Mouse (Mus musculus) cerebellum, adult 11 months (tissue): ENCODE results near the gene Wdr47.
A peak's percentile ranks its signal among the peaks of the same experiment; 100 is the strongest.
"Not testable (repeated sequence)": the region's sequence is repeated elsewhere in the genome, so short reads cannot be mapped to it uniquely, and the experiment has no call there.

Experiments
- DNase-seq: peaks from one replicate; pipeline ENCODE4 v3.0.0; 2022

Gene Wdr47

DNA sequence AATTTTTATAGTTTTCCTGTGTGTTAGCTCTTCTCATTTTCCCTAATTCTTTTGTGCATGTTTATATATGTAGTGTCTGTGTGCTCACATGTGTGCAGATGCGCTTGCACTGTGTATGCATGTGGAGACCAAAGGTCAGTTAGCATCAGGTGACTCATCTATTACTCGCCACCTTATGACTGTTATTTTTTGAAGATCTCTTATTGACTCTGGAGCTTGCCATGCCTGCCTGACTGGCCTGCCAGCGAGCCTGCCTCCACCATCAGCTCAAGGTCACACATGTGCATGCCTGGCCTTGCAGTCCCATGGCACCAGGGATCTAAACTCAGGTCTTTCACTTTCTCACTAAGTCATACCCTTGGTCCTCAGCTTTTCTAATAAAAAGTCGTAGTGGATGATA is 49.9 kb downstream of the Wdr47 start:
- no peak for DNase-seq

DNA sequence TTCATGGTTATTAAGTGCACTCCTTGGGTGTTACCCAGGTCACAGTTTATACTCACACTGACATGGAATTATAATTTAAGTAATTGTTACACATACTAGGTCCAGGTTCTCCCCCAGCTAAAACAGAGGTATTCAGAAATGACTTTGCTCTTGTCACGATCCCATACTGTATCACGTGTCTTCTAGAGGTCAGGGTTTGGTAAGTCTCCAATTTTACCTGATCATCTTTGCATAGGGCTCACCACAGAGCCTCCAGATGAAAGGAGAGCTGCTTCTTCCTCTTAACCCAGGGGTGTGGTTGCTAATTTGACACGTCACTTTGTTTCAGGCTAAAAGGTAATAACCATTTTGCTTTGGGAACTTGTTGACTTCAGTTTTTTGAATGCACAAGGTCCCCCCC is 53.8 kb downstream of the Wdr47 start:
- no peak for DNase-seq

DNA sequence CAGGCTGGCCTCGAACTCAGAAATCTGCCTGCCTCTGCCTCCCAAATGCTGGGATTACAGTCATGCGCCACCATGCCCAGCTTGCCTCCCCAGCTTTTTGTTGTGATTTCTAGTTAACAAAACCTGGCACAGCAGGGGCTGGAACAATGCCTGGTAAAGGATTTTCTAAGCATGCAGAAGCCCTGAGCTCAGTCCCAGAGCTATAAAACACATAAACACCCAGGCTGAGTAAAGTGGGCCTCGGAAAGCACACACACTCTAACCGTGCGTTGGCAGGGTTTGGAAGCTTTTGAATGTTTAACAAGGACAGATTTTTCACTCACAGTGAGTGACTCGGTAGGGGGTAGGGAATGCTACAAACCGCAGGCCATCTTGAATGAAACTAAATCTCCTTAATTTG is 55.0 kb downstream of the Wdr47 start:
- DNase-seq: no peak

DNA sequence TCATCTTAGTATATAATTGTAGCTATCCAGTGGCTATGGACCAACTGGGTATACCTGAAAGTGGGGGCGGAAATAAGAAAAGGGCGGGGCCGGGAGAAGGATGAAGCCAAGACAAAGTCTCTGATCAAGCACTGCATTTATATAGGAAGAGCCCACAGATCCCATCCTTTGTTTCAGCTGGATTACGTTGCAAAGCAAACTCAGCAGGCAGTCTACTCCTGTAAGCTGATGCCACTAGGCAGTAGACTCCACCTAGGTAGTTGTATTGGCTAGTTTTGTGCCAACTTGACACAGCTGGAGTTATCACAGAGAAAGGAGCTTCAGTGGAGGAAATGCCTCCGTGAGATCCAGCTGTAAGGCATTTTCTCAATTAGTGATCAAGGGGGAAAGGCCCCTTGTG is 56.6 kb downstream of the Wdr47 start:
- DNase-seq: not testable (repeated sequence)

DNA sequence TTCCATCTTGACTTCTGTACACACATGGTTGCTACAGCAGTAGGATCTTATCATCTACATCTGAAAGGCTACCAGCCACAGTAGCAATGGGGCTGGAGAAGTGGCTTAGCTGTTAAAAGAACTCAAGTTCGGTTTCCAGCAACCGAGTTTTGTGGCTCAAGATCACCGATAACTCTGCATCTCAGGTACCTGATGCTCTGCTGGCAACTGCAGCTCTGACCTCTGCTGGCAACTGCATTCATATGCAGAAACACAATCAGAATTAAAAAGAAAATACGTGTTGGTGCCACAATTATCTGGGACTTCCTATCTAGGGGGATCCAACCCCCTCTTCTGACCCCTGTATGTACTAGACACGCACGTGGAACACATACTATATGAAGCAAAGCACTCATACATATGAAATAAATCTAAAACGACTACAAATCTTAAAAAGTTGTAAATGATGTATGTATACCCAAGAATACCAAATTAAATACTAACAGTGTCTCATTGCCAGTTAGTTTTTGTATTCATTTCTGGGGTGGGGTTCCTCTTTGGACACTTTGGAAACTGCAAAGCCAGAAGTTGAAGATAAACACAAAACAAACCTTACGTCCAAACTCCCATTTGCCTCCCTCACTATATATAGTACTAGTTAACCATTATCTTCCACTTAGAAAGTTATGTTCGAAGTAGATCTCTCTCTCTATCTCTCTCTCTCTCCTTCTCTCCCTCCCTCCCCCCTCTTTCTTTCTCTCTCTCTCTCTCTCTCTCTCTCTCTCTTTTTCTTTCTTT is 62.0 kb downstream of the Wdr47 start:
- DNase-seq: no peak

DNA sequence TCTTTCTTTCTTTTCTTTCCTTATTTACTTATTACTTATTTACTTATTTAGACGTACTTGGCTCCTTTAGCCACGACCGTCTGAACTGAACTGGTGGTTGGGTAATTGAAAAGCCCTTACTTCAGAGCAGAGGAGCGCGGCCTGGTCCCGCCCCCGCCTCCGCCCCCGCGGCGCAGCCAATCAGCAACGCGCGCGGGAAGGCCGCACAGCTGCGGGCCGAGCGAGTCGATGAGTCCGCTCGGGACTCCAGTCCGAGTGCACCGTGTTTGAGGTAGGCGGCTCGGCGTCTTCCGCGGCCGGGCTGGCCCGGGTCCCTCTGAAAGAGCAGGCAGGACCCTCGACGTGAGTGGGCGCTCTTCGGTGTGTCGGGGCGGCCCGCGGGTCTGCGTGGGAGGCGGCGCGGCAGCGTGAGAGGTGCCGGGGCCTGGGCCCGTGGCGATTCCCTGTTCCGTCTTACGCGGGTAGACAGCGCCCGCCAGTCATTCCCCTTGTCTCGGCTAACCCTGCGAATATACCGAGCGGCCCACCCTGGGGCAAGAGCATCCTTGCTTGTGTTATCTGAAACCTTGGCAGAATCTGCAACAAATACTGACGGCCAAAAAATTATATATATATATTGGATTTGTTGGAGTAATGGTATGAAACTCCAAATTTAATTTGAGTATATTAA is 62.8 kb downstream of the Wdr47 start, which contains the start of gene Clcc1:
Gene Clcc1 (plus strand): TSS at position 204 of the 670 bp plus-strand sequence.
- DNase-seq: peak; percentile 93

DNA sequence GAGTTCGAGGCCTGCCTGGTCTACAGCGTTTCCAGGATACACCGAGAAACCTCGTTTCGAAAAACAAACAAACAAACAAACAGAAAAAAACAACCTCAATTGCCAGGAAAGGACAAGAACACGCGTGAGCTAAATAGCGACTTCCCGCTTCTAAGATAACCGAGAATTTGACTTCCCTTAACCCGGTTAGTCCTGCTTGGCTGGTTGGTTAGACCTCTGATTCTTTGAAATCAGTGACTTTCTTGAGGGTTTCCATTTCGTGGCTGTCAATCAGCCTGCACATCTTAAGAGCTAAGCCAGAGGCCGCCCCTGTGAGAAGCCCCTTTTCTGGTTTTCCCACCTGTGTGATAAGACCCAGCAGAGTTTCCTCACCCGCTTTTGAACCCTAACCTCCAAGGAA is 63.5 kb downstream of the Wdr47 start:
- no peak for DNase-seq

DNA sequence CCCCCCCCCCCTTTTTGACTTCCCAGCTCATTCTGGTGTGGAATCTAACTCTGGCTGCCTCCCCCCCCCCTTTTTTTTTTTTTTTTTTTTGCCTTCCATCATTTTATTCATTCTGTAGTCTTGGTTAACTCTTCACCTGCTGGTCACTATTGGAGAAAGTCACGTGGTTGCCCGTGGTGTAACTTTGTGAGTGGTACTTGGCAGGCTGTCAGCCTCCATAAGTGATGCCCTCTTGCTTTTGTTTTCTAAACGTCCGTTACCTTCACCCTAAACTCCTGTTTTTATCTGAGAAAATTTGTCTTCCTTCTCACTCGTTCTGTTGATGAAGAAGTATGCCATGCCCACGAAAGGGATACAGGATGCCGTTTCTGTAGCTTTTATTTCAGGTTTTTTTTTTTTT is 64.4 kb downstream of the Wdr47 start:
- no peak for DNase-seq

DNA sequence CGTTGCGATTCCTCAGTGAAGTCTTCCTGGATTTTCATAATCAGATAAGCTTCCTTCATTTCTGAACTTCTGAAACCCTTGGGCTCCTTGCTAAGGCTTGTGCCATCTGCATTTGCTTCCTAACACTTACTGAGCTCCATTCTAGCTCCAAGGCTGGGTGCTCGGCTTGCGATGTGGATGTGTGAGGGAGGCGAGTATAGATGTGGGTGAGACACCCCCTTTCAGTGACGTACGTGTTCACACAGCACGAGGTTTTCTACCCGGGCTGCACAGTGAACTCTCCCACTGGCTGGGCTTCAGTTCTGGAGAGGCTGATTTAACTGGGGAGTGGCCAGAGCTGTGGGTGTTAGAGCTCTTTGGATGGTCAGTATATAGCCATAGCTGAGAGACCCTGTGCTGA is 67.5 kb downstream of the Wdr47 start:
- DNase-seq: no peak

DNA sequence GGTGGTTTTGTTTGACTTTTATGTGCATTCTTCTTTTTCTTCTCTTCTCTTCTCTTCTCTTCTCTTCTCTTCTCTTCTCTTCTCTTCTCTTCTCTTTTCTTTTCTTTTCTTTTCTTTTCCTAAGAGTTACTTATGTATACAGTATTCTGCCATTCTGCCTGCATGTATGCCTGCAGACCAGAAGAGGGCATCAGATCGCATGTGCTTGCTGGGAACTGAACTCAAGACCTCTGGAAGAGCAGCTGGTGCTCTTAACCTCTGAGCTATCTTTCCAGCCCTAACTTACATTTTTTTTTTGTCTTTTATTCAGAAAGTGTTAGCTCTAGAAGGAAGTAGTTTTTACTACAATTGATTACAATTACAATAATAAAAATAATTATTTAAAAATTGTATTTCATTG is 69.9 kb downstream of the Wdr47 start:
- DNase-seq: no peak

DNA sequence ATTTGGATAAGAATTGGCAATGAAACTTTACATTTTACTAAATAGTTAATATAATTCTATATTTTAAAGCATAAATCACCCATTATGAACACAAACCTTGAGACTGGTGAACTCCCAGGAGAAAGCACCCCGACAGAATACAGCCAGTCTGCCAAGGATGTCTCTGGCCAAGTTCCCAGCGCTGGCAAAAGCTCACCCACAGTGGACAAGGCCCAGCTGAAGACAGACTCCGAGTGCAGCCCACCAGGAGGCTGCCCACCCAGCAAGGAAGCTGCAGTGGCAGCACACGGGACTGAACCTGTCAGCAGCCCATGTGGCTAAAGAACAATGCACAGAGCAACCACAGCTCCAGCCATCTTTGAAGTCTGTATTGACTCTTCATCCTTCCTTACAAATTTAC is 85.5 kb downstream of the Wdr47 start:
- DNase-seq: no peak

DNA sequence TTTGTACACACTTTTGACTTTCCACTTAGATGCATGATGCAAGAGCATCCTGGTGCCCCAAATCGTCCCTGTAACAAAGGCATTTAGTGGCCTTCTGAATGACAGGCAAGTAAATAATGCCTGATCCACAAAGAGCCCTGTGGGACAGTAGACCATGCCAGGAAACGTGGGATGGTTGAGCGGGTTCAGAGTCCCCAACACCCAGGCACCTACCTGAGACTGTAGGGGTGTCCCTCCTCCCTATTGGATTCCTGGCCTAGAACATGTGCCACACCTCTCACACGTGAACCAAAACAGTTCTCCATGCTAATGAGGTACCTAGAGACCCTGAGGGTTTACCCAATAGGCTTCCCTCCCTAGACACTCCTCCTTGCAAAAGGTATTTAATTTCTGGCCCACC is 89.9 kb downstream of the Wdr47 start:
- no peak for DNase-seq

DNA sequence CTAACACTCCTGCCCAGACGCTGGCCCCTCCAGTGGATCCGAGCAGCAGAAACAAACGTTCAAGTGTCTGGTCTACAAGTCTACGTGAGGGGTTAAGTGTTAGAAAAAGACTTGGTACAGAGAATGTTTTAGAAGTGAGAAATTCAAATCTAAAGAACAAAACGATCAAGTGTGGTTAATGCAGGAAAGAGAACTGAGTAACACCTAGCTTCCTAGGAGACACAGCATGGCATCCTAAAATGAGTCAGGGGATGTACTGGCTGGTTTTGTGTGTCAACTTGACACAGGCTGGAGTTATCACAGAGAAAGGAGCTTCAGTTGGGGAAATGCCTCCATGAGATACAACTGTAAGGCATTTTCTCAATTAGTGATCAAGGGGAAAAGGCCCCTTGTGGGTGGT is 92.5 kb downstream of the Wdr47 start:
- not testable (repeated sequence) for DNase-seq

DNA sequence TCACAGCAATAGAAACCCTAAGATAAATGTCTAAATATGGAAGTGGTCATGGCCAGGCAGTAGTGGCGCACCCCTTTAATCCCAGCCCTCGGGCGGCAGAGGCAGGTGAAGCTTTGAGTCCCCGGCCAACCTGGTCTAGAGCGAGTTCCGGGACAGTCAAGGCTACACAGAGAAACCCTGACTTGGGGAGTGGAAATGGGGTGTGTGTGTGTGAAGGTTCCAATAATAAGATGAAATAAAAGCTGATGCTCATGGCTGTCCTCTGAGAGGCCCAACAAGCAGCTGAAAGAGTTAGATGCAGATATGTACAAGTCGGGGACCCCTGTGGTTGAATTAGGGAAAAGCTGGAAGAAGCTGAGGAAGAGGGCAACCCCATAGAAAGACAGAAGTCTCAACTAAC is 94.6 kb downstream of the Wdr47 start:
- DNase-seq: no peak

DNA sequence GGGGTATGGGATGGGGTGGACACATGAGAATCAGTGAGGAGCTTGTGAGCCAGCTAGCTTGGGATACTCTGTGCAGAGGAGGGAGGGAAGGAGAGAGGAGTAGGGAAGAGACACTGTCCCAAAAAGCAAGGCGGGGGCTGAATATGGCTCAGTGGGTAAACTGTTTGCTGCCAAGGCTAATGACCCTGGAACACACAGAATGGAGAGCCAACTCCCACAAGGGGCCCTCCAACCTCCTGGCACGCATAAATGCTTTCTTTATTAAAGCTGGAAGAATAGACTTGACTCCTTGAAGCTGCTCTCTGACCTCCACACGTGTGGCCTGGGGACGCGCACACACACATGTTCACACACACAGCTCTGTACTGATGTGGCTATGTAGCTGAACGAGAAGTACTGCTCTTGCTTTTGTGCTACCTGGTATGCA is 97.9 kb downstream of the Wdr47 start:
- DNase-seq: no peak

DNA sequence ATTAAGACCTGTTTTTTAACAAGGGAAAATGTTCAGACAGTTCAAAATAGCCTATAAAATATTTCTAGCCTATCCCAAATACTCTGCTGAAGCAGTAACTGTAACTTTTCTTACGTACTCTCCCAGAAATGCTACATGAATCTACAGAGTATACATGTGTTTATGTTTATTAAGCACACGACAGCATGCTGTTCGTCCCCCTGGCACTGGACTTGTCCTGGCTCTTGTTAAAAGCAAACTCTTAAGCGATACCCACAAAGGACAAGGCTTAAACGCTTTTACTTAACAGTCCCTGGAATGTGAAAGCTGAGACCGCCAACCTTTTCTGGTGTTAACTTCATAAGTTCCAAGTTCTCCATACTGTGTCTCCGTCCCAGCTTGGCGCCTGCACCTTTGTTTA is 98.4 kb downstream of the Wdr47 start:
- no peak for DNase-seq

DNA sequence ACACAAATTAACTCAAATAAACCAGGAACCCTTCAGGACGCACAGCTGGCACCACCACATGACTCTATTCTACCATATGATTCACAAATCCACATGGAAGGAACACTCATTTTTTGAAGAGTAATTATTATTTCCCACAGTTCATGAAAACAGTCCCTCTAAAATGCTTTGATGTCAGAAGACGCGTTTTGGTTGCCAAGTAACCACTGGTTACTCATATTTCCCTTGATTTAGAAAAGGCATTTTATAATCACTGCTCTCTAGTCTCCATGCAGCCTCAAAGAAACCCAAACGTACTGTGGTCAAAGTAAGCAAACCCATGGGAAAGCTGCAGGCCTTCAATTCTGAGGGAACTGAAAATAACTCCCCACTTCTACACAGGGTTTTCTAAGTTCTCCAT is 98.9 kb downstream of the Wdr47 start:
- no peak for DNase-seq

DNA sequence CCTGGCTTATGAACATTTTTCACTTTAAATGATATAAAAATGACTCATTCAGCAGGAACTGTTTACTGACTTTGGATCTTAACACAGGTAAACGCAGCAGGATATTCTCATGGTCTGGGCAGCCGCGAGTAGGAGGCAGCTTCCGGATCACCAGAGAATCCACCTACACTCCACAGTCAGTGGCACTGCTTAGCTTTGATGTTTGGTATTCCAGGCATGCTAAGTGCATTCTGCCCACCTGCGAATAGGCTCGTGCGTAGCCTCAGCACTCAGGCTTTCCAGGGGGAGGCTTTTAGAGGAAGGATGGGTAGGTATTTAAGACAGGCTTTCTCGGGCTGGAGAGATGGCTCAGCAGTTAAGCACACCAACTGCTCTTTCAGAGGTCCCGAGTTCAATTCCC is 103.2 kb downstream of the Wdr47 start:
- no peak for DNase-seq
